Mouse (Mus musculus) monocyte, adult 2 months (primary cell): ENCODE data around the gene Syngr4.

ENCODE experiments used
- DNase-seq, 2 experiments: peaks; one replicate each; pipeline ENCODE4 v3.0.0; 2022; ENCODE audit warnings: low spot score in 2 of 2, low read depth in 1 of 2

Gene Syngr4

DNA sequence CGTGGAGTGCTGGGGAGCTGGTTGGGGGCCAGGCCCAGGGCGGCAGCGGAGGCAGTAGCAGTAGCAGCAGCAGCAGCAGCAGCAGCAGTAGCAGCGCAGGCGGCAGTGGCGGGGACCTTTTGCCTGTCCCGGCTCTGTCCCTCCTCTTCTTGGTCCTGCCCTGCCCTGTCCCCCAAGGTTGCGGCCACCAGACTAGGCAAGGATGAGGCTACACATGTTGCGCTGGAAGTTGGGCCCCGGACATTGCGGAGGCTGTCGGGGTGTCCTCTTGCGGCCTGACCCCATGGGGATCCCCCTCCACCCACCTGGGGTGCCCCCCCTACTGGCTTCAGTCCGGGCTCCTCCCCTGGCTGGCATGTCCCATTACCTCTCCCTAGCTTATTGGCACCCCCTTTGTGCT lies 26.7 kb downstream of the Syngr4 start:
- DNase-seq, result no peak

DNA sequence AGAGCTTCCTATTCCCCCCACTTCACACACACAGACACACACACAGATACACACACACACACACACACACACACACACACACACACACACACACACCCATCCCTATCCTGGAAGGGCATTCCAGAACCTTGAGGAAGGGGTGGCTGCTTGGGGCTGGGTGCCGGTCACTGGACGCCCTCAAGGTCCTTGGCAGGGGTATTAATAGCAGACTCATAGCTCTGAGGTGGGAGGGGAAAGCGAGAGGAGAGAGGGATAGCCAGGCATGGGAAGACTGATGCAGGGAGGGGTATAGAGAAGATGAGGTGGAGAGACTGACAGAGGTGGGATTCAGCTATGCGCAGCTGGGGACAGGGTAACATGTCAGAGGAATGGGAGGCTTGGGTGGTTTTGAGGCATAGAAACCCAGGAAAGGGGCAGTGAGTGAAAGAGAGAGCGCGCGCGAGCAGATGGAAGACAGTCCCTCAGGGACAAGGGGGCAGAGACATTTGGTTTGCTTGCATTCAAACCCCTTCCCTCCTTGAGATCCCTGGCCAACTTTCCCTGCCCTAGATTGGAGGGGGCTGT lies 27.3 kb downstream of the Syngr4 start:
- no peak for DNase-seq

DNA sequence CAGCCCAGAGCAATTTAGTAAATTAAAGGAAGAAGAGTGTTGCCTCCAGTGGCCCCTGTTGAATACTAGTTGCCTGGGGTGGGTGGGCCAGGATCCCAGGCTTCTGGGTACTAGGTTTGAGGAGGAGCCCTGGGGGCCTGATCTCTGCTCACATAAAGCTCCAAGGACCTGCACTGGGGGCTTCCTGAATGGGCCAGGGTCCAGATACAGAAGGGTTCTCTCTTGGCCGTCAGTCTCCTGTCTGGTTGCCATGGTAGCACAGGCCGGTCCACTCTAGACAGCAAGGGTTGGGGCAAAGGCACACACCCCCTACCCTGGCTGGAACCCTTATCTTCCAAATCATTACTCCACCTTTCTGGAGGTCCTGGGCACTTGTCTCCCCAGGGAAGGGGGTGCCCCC lies 28.6 kb downstream of the Syngr4 start:
- no peak for DNase-seq

DNA sequence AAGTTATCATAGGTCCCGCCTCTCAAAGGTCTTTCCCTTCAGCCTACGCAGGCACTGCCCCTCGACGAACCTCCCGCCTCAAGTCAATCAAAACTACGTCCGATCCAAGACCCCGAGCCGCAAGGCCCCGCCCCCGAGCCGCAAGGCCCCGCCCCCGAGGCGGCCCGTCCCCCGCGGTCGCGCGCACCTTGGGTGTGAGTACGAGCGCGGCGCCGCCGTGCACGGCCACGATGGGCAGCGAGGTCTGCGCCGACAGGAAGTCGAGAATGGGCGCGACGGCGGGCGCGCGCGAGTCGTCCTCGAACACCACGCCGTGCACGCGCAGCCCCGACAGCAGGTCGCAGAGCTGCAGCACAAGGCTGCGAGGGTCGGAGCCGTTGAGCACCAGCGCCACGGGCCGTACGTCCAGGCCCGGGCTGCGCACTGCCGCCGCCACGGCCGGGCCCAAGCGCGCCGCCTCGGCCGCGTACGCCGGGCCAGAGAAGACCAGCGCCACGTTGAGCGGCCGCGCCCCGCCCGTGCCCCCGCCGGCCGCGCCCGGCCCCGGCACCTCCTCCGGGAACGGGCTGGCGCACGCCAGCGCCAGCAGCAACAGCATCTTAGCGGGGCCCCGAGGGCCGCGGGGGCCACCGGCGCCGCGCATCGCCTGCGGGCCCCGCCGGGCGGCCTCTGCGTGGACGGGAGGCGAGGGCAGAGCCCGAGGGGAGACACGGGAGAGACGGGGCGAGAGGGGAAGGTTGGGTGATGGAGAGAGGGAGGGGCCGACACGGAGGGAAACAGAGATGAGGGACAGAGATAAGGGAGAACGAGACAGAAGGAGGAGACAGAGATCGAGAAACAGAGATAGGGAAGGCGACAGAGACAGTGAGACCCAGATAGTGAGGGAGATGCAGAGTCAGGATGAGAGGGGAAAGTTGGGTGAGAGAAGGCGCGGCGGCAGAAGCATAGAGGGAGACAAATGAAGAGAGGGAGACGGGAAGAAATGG lies 30.3 kb downstream of the Syngr4 start:
- DNase-seq, result peak; percentile 45 to 76

DNA sequence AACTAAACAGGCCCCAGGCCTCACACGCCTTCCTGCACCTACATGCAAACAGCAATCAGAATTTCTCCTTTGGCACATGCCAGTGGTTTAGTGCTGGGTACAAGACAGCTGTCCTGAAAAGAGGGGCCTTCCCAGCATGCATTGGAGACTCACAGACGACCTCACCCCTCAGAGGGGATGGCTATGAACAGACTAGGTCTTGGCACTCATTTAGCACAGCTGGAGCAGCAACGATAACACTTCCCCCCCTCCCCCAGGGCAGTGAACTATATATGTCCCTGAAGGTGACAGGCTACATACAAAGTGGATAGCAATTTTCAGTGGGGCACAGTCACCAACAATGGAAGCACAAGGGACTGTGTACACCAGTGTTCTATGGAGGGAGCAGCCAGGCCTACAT lies 32.1 kb downstream of the Syngr4 start:
- no peak for DNase-seq

DNA sequence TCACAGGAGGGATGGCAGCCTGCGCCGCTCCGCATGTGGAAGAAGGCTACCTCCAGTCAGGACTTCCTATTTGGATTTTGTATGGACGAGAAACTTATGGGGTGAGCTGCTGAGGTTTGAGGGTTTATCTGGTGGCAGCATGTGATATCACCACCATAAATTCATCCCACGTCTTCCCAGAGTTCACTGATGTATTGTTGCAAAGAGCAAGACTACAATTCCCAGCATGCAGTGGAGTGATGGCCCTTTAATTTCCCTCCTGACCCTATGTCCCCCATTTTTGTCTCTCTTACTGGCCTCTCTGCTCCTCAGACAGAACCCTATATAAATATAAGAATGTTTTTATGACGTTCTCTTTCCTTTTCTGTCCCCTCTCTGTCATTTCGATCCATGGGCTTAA lies 33.7 kb downstream of the Syngr4 start:
- no peak for DNase-seq

DNA sequence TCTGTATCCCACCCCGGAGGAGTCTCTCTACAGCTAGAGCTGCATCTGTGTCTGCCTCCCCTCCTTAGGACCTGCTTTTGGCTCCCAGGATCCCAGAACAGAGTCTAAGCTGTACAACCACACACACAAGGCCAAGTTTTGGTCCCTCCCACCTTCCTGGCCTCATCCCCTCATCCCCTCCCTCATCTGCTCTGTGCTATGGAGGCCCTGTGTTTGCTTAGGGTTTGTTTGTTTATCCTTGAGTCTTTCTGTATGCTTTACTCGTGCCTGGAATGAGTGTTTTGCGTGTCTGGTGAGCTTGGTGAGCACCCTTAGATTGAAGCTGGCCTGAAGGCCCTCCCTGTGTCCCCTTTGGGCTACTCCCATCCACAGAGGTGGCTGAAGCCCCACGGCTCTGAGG lies 37.5 kb downstream of the Syngr4 start:
- DNase-seq, result no peak

DNA sequence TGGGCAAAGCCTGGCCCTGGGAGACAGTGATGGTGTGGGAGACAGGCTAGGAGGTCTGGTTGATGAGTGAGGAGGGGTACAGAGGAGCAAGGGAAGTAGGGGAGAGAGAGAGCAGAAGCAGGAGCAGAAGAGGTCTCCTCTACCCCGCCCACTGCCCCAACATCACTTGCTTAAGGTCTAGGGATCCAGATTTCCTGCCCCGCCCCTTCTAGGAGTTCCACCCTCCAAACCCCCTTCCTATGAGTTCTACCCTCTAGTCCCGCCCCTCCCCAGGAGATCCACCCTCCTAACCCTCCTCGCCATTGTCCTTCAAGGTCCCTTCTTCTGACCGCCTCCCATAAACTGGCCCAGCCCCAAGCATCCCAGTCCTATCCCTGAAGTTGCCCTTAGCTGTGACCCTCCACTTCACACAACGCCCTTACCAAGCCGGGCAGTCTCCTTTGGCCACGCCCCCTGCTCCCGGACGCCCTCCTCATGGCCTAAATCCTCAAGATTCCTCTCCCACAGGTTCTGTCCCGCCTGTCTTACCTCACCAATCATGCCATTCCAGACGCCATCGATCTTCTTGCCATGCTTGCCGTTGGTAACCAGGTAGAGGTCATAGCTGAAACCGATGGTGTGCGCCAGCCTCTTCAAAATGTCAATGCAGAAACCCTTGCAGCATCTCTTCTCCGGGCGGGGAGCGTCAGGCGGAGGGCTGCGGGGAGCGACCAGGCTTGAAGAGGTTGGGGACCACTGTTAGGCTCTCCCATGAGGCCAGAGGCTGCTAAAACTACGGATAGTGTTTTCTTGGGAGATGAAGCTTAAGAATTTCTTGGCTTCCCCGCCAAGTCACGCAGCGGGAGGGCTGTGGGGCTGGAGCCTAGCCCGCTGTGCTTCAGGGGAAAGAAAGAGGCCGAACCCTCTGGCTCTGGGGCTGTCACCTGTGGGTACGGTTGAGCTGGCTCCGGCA lies 39.3 kb downstream of the Syngr4 start:
- DNase-seq, result no peak

DNA sequence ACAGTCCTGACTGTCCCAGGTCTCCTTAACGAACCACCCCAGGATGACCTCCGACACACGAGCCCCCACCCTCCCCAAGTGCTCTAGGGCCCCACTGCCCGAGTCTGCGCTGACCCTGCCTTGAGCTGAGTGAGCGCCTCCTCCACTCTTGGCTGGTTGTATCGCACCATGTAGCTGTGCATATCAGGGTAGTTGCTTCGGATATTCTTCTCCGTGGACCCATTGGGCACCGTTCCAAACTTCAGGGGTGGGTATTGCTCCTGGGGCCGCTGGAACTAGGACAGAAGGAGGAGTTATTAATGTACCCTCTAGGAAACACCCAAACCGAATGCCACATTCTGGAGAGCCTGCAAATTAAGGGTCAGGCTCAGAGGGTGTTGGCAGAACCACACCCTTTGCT lies 43.4 kb downstream of the Syngr4 start:
- DNase-seq, result no peak

DNA sequence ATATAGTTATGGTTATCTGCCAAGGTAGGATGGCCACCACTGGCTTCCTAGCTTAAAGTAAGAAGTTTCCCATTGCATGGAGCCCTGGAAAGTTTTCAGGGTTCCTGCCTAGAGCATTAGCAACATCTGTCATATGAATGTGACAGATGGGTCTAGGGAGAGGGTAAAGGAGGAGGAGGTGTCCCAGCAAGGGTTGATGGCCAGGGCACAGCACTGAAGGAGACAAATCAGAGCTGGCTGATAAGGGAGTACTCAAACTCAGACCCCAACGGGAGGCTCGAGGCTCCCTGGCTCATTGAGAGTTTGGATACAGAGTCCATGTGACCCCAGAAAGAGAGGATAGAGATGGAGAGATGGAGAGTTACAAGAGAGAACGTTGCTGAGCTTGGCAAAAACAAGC lies 45.9 kb downstream of the Syngr4 start:
- DNase-seq, result no peak

DNA sequence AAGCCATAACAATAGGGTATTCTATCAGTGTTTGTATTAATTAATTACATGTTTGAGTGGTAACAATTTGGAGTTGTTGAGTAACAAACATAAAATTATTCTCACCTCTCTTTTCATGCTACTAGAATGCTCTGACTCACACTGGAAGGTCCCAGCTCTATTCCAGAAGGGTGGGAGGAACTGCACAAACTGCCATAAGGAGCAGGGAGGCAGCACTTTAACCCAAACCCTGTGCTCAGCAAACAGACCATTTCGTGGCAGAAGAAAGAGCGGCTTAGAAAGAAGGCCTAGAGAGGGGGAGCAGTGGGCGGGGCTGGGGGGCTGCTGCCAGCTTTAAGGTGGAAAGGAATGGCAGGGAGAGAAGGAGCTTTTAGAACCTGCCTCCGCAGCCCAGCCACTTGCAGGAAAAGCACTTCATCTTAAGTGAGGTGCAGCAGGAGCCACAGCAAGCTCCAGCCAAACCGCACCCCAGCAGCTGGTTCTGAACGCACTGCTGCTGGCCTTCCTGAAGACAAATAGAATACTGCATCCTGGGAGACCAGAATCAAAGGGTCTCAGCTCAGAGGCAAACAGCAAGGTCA lies 48.0 kb downstream of the Syngr4 start:
- DNase-seq, result no peak

DNA sequence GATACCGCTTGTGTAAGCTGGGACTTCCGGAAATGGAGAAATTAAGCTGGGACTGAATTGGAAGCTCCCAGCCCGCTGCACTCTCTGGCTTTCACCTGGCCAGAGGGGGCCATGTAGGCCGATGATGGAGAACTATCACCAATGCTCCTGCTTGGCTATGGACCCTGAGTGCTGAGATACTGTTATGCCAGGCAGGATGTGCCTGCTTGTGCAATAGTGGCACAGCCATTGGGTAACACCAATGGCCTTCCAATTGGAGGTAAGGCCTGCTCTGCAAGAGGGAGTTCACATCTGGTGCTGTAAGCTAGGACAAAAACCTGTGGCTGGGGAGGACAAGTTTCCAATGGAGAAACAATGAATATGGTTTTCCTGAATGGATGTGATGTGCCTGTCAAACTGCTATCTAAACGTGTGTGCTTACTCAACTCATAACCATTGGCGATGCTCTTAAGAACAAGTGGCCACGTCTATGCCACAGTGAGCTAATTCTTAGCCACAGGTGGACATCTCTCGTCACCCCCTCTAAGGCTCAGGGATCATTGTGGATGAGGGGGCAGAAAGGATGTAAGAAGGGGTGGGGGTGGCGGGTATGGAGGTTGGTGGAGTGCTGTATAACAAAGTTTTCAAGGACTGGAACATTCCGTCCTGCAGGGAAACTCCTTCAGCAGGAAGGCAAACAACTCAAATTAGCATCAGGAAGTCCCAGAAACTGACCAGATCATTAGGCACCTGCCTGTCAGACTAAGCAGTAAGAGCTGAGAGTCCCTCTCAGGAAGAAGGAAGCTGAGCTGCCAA lies 53.4 kb downstream of the Syngr4 start:
- no peak for DNase-seq
